Mouse (Mus musculus) liver, adult 2 months (tissue): ENCODE measurements around the gene Gm20538. TPM values are rescaled to one million over a fixed set of nuclear protein-coding genes. Genes with fewer than 3 reads are reported as not detected.
A peak's percentile ranks its signal among the peaks of the same experiment; 100 is the strongest.

ENCODE experiments used
- DNase-seq: peaks from one replicate; pipeline ENCODE4 v3.0.0-alpha.2; 2011; ENCODE audit warnings: low read depth, low spot score; ENCODE audit errors: extremely low read depth
- H3K27ac ChIP-seq: fragments of 200-500 bp; replicated peaks from 2 replicates; pipeline ENCODE4 v1.5.1; 2012; ENCODE audit warnings: low read depth, mild to moderate bottlenecking, control low read depth, inconsistent platforms, low read length; ENCODE audit not compliant: insufficient read depth
- H3K27me3 ChIP-seq: fragments of 200-500 bp; 2 replicates; pipeline ENCODE4 v1.6.1; 2012; ENCODE audit warnings: mild to moderate bottlenecking, moderate library complexity, low read length, inconsistent platforms; ENCODE audit not compliant: control insufficient read depth, insufficient read depth
- H3K36me3 ChIP-seq: fragments of 200-500 bp; 2 replicates; pipeline ENCODE4 v1.6.1; 2012; ENCODE audit warnings: low read length, inconsistent platforms; ENCODE audit not compliant: control insufficient read depth, insufficient read depth
- H3K4me1 ChIP-seq: fragments of 200-500 bp; 2 replicates; pipeline ENCODE4 v1.6.1; 2011; ENCODE audit warnings: low read length; ENCODE audit not compliant: control insufficient read depth, insufficient read depth
- H3K4me3 ChIP-seq: fragments of 200-500 bp; 2 replicates; pipeline ENCODE4 v1.5.1; 2011; ENCODE audit warnings: low read depth, mild to moderate bottlenecking, control low read depth, low read length, moderate library complexity; ENCODE audit not compliant: insufficient read depth
- H3K79me2 ChIP-seq: fragments of 200-500 bp; 2 replicates; pipeline ENCODE4 v1.6.1; 2012; ENCODE audit warnings: inconsistent platforms, mild to moderate bottlenecking, low read length, moderate library complexity; ENCODE audit not compliant: control insufficient read depth, insufficient read depth
- H3K9ac ChIP-seq: fragments of 200-500 bp; 2 replicates; pipeline ENCODE4 v1.6.1; 2012; ENCODE audit warnings: low read depth, mild to moderate bottlenecking, control low read depth, inconsistent platforms, low read length
- CTCF ChIP-seq: fragments of 200-500 bp; IDR thresholded peaks from 2 replicates; pipeline ENCODE4 v1.5.1; 2011; ENCODE audit warnings: low read depth, low read length, control low read depth
- POLR2A ChIP-seq: fragments of 200-500 bp; IDR thresholded peaks from 2 replicates; pipeline ENCODE4 v1.6.1; 2011; ENCODE audit warnings: low read length, control low read depth; ENCODE audit not compliant: insufficient read depth; ENCODE audit errors: extremely low read depth
- WGBS: fragments of 180-500 bp; shearing (Covaris S2); methylation state at CpG from one replicate; pipeline ENCODE4 v1.1.7; 2018; 5-methylcytosine and 5-hydroxymethylcytosine counted together
- polyA plus RNA-seq: library from polyadenylated mRNA; depleted of rRNA; stranded (reverse); fragments of >200 nt; gene quantifications from 2 replicates; pipeline ENCODE4 v1.2.3, GENCODE M21; 2012
- total RNA-seq: library from RNA; depleted of rRNA; stranded (reverse); fragments of >200 nt; gene quantifications from 2 replicates; pipeline ENCODE4 v1.2.3, GENCODE M21; 2014

Gene Gm20538
- total and polyA plus RNA-seq, 2 experiments, result not detected

- Histone ChIP-seq H3K9ac (no peak overlapping the region), H3K36me3 (peaks cover 5% of the 10 kb centered on the region; the same call in 1 of the 2 replicates), H3K27me3 (no peaks in the 10 kb centered on the region), H3K4me1 (peaks cover 6% of the 10 kb centered on the region; the same call in 1 of the 2 replicates), H3K79me2 (no peaks in the 10 kb centered on the region), H3K4me3 (no peak overlapping the region), H3K27ac (no peak overlapping the region)
- WGBS, result 2% methylated on average over 13 of the region's 13 CpGs
- no peak for TF ChIP-seq POLR2A
- TF ChIP-seq CTCF, result peak; percentile 88
- peak; percentile 76 for DNase-seq
Observed at GRCm38 (mm10) chr19:44544775-44545174, 7.9 kb downstream of the Gm20538 start.

GRCm38 (mm10) chr19:44544372-44544771 lies 8.3 kb downstream of the Gm20538 start:
- Histone ChIP-seq H3K4me3 (no peak overlapping the region), H3K4me1 (peaks cover 6% of the 10 kb centered on the region; the same call in 1 of the 2 replicates), H3K36me3 (peaks cover 4% of the 10 kb centered on the region; the same call in 1 of the 2 replicates), H3K27me3 (no peaks in the 10 kb centered on the region), H3K9ac (no peak overlapping the region), H3K27ac (no peak overlapping the region), H3K79me2 (no peaks in the 10 kb centered on the region)
- 68% methylated on average over 10 of the region's 10 CpGs for WGBS
- no peak for TF ChIP-seq POLR2A
- TF ChIP-seq CTCF, result no peak
- DNase-seq, result no peak

- H3K36me3 ChIP-seq, result no peaks in the 10 kb centered on the region; the same call in 1 of the 2 replicates
- no peaks in the 10 kb centered on the region for H3K79me2 ChIP-seq
- peaks cover 6% of the 10 kb centered on the region; the same call in 1 of the 2 replicates for H3K4me1 ChIP-seq
- 33% methylated on average over 8 of the region's 8 CpGs for WGBS
- no peaks in the 10 kb centered on the region for H3K27me3 ChIP-seq
- DNase-seq, result peak; percentile 94
- no peak overlapping the region for H3K27ac ChIP-seq
- no peak overlapping the region for H3K4me3 ChIP-seq
- no peak overlapping the region for H3K9ac ChIP-seq
- TF ChIP-seq POLR2A, result no peak
- TF ChIP-seq CTCF, result no peak
Observed at GRCm38 (mm10) chr19:44542694-44543178, 9.9 kb downstream of the Gm20538 start.

DNA sequence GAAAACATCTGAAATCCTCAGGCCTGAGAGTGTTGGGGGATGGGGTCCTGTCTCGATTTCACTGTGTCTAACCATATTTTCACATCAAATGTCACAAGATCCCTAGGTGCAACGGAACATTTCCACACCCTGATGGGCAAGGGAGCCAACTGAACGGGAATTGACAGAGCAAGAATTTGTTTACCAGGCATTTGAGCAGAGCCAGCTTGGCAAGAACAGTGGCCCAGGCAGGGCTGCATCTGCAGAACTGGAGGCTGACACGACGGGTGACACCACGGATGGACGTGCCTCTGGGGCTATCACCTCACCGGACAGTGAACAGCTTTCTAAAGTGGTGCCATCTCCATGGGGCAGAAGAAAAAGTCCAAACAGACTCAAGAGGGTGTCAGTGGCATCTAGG lies 15.2 kb downstream of the Gm20538 start:
- H3K27ac ChIP-seq, result no peak overlapping the region
- no peak overlapping the region for H3K9ac ChIP-seq
- H3K79me2 ChIP-seq, result no peaks in the 10 kb centered on the region
- DNase-seq, result peak; percentile 61
- no peaks in the 10 kb centered on the region for H3K27me3 ChIP-seq
- no peak overlapping the region for H3K4me3 ChIP-seq
- H3K36me3 ChIP-seq, result peaks cover 7% of the 10 kb centered on the region; the same call in 1 of the 2 replicates
- no peak for TF ChIP-seq CTCF
- no peak for TF ChIP-seq POLR2A
- no peaks in the 10 kb centered on the region for H3K4me1 ChIP-seq
- WGBS, result 39% methylated on average over 8 of the region's 8 CpGs

GRCm38 (mm10) chr19:44535376-44535775 lies 17.3 kb downstream of the Gm20538 start:
- H3K4me1 ChIP-seq, result no peaks in the 10 kb centered on the region
- H3K36me3 ChIP-seq, result peaks cover 9% of the 10 kb centered on the region
- H3K4me3 ChIP-seq, result no peak overlapping the region
- DNase-seq, result no peak
- no peak overlapping the region for H3K27ac ChIP-seq
- H3K79me2 ChIP-seq, result no peaks in the 10 kb centered on the region
- TF ChIP-seq POLR2A, result no peak
- 0 out of 2 replicates have a peak, but pooled peaks have one; percentile 0 for TF ChIP-seq CTCF
- WGBS, result 68% methylated on average over 3 of the region's 3 CpGs
- H3K27me3 ChIP-seq, result no peaks in the 10 kb centered on the region
- H3K9ac ChIP-seq, result no peak overlapping the region

DNA sequence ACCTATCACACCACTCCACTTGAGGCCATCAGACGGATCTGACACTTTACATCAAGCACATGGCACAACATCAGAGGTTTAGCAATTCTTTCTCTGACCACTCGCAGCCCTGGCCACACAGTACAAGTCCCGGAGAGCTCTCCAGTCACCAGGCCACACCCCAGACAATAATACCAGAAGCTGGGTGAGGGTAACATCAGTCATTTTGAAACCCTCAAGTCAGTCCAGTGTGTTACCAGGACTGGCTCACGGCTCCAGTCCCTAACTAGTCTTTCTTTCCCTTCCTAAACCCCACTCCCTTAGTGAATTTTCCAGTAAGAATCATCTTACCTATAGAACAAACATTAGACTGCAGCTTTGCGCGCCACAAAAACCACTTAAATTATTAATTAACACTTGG lies 22.6 kb downstream of the Gm20538 start:
- Histone ChIP-seq H3K79me2 (no peaks in the 10 kb centered on the region), H3K27me3 (no peaks in the 10 kb centered on the region), H3K4me3 (no peak overlapping the region), H3K27ac (no peak overlapping the region), H3K36me3 (peaks cover 14% of the 10 kb centered on the region), H3K4me1 (no peaks in the 10 kb centered on the region), H3K9ac (no peak overlapping the region)
- no peak for DNase-seq
- TF ChIP-seq POLR2A (no peak), CTCF (no peak)
- WGBS, result 93% methylated on average over 6 of the region's 6 CpGs
